Mouse (Mus musculus): ENCODE data around the gene Dnm1. TPM values are rescaled to one million over a fixed set of nuclear protein-coding genes. Genes with fewer than 3 reads are reported as not detected.

Gene Dnm1
- polyA plus RNA-seq (2012; fragmentation: generic; extraction: Trizol) = 100 to 1,000 TPM; 103 to 164 TPM

DNA sequence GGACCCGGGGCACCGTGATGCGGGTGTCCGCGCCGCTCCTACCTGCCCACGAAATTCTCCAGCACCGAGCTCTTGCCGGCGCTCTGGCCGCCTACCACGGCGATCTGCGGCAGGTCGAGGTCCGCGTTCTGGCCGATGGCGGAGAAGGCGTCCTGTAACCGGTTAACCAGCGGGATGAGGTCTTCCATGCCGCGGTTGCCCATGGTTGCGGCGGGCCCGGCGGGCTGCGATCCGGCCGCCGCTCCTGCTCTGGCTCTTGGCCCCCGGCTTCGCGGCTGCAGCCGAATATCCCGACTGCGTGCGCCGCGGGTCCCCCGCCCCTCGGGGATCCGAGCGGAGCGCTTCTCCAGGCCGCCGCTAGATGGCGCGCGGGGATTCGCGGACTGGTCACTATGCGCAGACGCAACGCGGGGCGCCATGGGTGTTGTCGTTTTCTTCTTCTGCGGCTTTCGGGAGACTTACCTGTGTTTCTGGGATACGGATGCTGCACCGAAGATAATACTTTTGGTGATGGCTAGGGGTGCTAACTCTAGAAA is at the start of gene Dnm1:
TSS of gene Dnm1 (minus strand) at position 332 of the 536 bp plus-strand sequence.

DNA sequence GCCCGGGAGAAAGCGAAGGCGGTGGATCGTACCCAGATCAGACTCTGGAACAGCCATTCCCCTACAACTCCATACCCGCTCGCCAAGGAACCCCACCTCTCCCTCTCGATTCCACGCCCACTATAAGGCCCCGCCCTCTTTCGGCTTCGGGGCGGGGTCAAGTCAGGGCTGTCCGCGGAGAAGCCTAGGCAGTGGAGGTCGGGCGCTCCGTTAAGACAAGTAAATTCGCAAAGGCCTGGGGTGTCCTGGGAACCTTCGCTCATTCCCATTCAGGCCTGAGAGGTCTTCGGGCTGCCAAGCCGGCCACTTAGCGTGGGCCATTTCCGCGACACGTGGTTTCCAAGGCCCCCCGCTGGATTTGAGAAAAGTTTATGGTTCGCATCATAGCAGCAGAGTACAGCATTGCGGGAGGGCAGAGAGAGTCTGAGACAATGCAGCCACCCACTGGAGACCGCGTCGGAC is 42.4 kb upstream of the Dnm1 start, which contains the start of gene Ptges2:
TSS of gene Ptges2 (plus strand) at position 413 of the 462 bp plus-strand sequence.

DNA sequence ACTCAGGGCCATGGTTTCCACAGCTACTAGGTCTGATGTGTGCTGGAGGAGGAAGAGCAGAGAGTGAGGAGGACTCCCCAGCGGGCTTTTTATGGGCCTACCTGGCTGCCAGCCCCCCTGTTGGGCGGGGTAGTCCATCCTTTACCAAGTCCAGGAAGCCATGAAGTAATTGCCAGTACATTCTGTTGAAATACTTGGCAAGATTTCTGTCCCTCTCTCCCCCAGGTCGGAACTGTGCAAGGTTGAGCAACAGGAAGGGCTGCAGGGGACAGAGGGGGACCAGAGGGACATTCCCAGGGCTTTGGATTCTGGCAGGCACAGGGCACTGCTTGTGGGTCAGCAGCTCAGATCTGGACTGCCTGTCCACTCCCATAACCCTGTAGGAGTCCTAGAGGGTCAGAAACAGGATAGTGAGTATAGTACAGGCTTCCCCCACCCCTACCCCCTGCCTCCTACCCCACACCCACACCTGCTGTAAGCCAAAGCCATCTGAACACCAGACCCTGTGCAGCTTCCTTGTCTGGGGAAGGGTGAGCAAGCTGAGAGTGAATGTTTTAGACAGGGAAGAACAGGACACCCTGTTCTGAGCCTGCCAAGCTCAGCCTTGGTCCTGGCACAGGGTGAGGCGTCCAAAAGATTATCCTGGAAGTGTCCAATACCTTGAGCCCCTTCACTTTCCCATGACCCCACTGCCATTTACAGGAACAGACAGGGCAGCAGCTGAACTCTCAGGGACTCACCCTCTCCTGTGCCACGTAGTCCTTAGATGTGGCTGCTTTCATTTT is 34.8 kb upstream of the Dnm1 start, which contains the start of gene Lcn2:
TSS of gene Lcn2 (minus strand) at position 547 of the 785 bp plus-strand sequence.

DNA sequence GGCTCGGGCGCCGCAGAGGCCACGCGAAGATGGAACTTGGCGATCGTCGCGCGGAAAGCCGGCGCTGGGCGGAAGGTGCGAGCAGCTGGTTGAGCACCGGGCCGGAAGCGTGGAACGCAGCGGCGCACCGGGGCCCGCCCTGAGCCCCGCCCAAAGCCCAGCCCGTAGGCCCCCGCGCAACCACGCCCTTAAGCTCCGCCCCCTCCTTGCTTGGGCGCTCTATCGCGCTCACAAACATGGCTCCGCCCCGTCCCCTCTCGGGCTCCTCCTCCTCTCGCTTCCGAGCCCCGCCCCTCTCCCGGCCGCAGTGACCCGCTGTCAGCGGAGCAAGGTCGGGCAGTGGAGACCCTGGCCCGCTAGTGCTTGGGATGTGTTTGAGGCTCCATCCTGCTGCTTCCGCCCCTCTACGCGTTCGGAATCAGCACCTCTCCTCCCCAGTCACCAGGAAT is 28.7 kb upstream of the Dnm1 start, which contains the start of gene 1110008P14Rik:
TSS of gene 1110008P14Rik (minus strand) at position 164 of the 449 bp plus-strand sequence.

DNA sequence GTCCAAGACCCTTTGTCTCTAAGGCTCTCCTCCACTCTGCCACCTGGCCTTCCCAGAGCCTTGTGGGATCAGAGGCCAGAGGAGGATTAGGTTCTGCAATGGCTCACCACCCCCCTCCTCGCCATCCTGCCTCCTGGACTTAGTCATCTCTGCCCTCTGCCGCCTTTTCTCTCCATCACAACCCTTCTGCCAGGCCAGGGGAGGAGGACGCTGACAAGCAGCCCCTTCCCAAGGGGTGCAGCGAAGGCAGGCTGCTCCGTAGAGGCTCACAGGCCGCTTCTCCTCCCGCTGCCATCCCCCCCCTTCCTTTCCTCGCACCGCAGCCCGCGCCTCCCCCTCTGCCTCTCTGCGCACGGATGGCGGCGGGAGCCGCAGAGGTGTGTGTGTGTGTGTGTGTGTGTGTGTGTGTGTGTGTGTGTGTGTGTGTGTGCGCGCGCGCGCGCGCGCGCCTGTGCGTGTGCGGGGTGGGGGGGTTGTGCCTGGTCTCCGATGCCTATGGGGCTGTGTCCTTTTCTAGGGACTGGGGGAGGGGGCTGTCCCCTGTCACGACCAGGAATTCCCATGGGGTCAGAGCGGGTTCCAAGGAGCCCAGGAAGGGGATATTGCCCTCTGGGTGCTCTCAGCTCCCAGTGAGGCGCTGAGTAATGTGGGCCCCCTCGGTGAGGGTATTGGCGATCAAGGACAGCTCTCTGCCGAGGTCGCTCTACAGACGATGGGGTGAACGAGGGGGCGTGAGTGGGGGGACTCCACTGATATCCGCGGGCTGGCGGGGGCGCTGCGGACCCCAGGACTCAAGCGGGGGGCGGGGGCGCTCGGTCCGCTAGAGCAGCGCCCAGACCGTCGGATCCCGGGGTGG is 759 bp downstream of the Dnm1 start, which contains the start of gene Ciz1:
TSS of gene Ciz1 (plus strand) at position 177 of the 856 bp plus-strand sequence.

DNA sequence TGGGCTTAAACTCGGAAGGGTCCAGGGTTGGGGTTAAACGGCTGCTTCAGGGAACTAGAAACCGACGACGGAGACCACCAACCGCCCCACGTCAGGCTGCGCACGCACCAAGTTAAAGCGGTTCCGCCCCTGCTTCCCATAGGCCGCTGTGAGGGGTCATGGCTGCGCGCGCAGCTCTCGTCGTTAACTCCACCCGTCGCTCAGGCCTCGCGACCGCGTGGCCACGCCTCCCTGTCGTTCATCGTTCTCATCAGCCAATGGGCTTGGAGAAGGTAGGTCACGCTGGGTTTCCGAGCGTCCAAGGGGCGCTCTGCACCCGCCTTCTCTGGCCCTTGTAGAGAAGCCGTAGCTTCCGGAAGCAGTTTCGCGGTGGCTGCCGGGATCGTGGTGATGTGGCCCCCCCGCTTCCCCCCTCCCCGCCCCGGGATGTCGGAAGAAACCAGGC is 65.2 kb downstream of the Dnm1 start, which contains the start of gene Swi5:
TSS of gene Swi5 (minus strand) at position 153 of the 445 bp plus-strand sequence.

DNA sequence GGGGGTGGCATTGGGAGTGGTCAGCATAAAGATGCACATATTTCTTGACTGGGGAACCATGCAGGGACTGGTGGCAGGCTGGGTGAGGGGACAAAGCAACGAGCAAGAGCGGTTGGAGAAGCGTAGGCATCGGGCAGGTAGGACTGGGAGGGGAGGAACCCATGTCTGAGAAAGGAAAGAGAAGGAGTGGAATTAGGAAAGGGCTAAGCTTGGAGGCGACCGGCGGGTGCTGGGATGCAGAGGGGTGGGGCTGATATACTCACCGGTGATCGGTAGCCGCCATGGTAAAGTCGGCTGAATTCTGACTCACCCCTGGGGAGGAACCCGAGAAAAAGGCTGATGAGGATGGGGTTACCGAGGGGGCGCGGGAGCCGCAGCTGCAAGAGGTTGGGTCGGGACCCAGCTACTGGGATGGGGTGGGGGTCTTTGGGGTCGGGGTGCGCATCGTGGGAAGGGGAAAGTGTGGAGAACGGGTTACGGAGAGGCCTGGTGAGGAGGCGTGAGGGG is 65.8 kb downstream of the Dnm1 start, which contains the start of gene Golga2:
TSS of gene Golga2 (plus strand) at position 51 of the 507 bp plus-strand sequence.

DNA sequence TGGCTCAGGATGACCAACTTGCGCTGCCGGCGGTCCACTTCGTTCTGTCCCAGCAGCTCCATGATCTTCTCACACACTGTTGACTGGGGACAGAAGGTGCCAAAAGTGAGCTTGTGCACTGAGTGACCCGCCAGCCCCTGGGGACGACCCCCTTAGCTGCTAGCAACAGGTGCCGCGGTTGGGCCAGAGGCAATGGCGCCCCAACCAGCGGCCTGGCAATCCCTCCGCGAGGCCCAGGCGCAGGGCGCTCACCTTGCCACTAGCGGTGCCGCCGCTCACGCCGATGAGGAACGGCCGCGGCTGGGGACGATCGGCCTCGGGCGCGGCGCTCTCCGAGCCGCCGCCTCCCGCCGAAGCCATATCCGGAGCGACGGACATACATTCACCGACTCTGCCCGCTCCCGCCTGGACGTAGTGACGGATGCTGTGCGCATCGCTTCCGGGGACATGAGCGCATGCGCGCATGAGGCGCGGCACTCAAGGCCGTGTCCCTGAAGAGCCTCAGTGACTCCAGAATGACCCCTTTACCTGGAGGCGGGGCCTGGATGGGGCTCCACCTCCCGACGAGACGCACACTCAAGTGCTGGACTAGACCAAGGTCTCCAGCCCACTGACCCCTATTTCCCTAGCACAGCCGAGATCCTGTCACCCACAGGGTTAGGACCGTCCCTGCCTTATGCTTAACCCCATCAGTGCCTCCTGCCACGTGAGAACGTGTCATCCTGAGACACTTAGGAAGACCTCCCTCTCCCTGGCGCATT is 93.3 kb downstream of the Dnm1 start, which contains the start of gene Uck1:
TSS of gene Uck1 (minus strand) at position 503 of the 761 bp plus-strand sequence.

Other genes starting within 250 kb of the Dnm1 start
- gene Prrc2b, start 202.3 kb downstream of the Dnm1 start, polyA plus RNA-seq (2012; fragmentation: generic; extraction: Trizol) = 10 to 100 TPM in 1 of 2 experiments, 1 to 10 TPM in 1; 8.5 to 44.9 TPM
- gene Pomt1, start 116.7 kb downstream of the Dnm1 start, polyA plus RNA-seq (2012; fragmentation: generic; extraction: Trizol) = 10 to 100 TPM in 1 of 2 experiments, 1 to 10 TPM in 1; 7.1 to 30.3 TPM
- gene Uck1, start 93.2 kb downstream of the Dnm1 start, polyA plus RNA-seq (2012; fragmentation: generic; extraction: Trizol) = 10 to 100 TPM; 18.1 to 28.4 TPM
- gene Golga2, start 66.0 kb downstream of the Dnm1 start, polyA plus RNA-seq (2012; fragmentation: generic; extraction: Trizol) = 10 to 100 TPM; 10.8 to 45.3 TPM
- 100 to 1,000 TPM; 179 to 326 TPM for gene Swi5, start 65.3 kb downstream of the Dnm1 start, polyA plus RNA-seq (2012; fragmentation: generic; extraction: Trizol)
- 10 to 100 TPM; 26.7 to 61.5 TPM for gene Ciz1, start 1.0 kb downstream of the Dnm1 start, polyA plus RNA-seq (2012; fragmentation: generic; extraction: Trizol)
- 100 to 1,000 TPM in 1 of 2 experiments, 10 to 100 TPM in 1; 91.3 to 245 TPM for gene 1110008P14Rik, start 28.6 kb upstream of the Dnm1 start, polyA plus RNA-seq (2012; fragmentation: generic; extraction: Trizol)
- gene Lcn2, start 34.9 kb upstream of the Dnm1 start, polyA plus RNA-seq (2012; fragmentation: generic; extraction: Trizol) = under 1 TPM in 1 of 2 experiments, not detected in 1; 0.08 TPM
- 10 to 100 TPM; 16.4 to 39.5 TPM for gene Ptges2, start 42.6 kb upstream of the Dnm1 start, polyA plus RNA-seq (2012; fragmentation: generic; extraction: Trizol)
- gene Naif1, start 97.1 kb upstream of the Dnm1 start, polyA plus RNA-seq (2012; fragmentation: generic; extraction: Trizol) = 1 to 10 TPM; 1.1 to 4.0 TPM
- gene Slc25a25, start 98.1 kb upstream of the Dnm1 start, polyA plus RNA-seq (2012; fragmentation: generic; extraction: Trizol) = 1 to 10 TPM; 3.3 to 3.4 TPM
- 10 to 100 TPM in 1 of 2 experiments, 1 to 10 TPM in 1; 1.3 to 21.5 TPM for gene Fam102a, start 182.0 kb upstream of the Dnm1 start, polyA plus RNA-seq (2012; fragmentation: generic; extraction: Trizol)
- 10 to 100 TPM; 67.1 to 95.0 TPM for gene Dpm2, start 217.5 kb upstream of the Dnm1 start, polyA plus RNA-seq (2012; fragmentation: generic; extraction: Trizol)
- under 1 TPM in 1 of 2 experiments, not detected in 1; 0.11 TPM for gene Pip5kl1, start 221.5 kb upstream of the Dnm1 start, polyA plus RNA-seq (2012; fragmentation: generic; extraction: Trizol)
- gene 9430097D07Rik, start 222.3 kb upstream of the Dnm1 start, polyA plus RNA-seq (2012; fragmentation: generic; extraction: Trizol) = under 1 TPM; 0.04 to 0.06 TPM
- 10 to 100 TPM; 23.5 to 26.1 TPM for gene St6galnac4, start 233.8 kb upstream of the Dnm1 start, polyA plus RNA-seq (2012; fragmentation: generic; extraction: Trizol)
- 10 to 100 TPM; 34.3 to 60.3 TPM for gene St6galnac6, start 246.4 kb upstream of the Dnm1 start, polyA plus RNA-seq (2012; fragmentation: generic; extraction: Trizol)